Mouse (Mus musculus) hindbrain, embryonic 12.5 days (tissue): Measurements from ENCODE around the gene Asdurf. TPM values are rescaled to one million over a fixed set of nuclear protein-coding genes. Genes with fewer than 3 reads are reported as not detected.
A peak's percentile ranks its signal among the peaks of the same experiment; 100 is the strongest.
"Not testable (repeated sequence)": the region's sequence is repeated elsewhere in the genome, so short reads cannot be mapped to it uniquely, and the experiment has no call there.

ENCODE experiments used
- ATAC-seq: fragments of 200-750 bp; cut with Nextera tagmentation; 2 replicates; pipeline ENCODE4 v1.8.0; 2017; ENCODE audit warnings: moderate TSS enrichment; ENCODE audit not compliant: low FRiP score
- H3K27ac ChIP-seq: fragments of 300-500 bp; sonication (generic); 2 replicates; pipeline ENCODE4 v1.5.1; 2016; ENCODE audit warnings: mild to moderate bottlenecking
- H3K27me3 ChIP-seq: fragments of 300-500 bp; sonication (generic); 2 replicates; pipeline ENCODE4 v1.6.1; 2016; ENCODE audit warnings: mild to moderate bottlenecking
- H3K36me3 ChIP-seq: fragments of 300-500 bp; sonication (generic); 2 replicates; pipeline ENCODE4 v1.6.1; 2016; ENCODE audit warnings: mild to moderate bottlenecking
- H3K4me1 ChIP-seq: fragments of 300-500 bp; sonication (generic); 2 replicates; pipeline ENCODE4 v1.6.1; 2016
- H3K4me2 ChIP-seq: fragments of 300-500 bp; sonication (generic); replicated peaks from 2 replicates; pipeline ENCODE4 v1.6.1; 2016; ENCODE audit warnings: mild to moderate bottlenecking
- H3K4me3 ChIP-seq: fragments of 300-500 bp; sonication (generic); 2 replicates; pipeline ENCODE4 v1.5.1; 2016; ENCODE audit warnings: mild to moderate bottlenecking
- H3K9ac ChIP-seq: fragments of 300-500 bp; sonication (generic); 2 replicates; pipeline ENCODE4 v1.6.1; 2016; ENCODE audit warnings: mild to moderate bottlenecking, moderate library complexity
- H3K9me3 ChIP-seq: fragments of 300-500 bp; sonication (generic); replicated peaks from 2 replicates; pipeline ENCODE4 v1.6.1; 2016; ENCODE audit warnings: mild to moderate bottlenecking
- WGBS: fragments of 180-500 bp; shearing (Covaris S2); methylation state at CpG from one replicate; pipeline ENCODE4 v1.1.7; 2016; 5-methylcytosine and 5-hydroxymethylcytosine counted together
- polyA plus RNA-seq: library from polyadenylated mRNA; unstranded; fragments of >200 nt; fragmentation: Nextera tagmentation; extraction: Ambion mirVana; gene quantifications from 2 replicates; pipeline ENCODE4 v1.2.1, GENCODE M21; 2016

Asdurf gene
- polyA plus RNA-seq, result 9.6 TPM in 1 of 2 replicates, not detected in the other

DNA sequence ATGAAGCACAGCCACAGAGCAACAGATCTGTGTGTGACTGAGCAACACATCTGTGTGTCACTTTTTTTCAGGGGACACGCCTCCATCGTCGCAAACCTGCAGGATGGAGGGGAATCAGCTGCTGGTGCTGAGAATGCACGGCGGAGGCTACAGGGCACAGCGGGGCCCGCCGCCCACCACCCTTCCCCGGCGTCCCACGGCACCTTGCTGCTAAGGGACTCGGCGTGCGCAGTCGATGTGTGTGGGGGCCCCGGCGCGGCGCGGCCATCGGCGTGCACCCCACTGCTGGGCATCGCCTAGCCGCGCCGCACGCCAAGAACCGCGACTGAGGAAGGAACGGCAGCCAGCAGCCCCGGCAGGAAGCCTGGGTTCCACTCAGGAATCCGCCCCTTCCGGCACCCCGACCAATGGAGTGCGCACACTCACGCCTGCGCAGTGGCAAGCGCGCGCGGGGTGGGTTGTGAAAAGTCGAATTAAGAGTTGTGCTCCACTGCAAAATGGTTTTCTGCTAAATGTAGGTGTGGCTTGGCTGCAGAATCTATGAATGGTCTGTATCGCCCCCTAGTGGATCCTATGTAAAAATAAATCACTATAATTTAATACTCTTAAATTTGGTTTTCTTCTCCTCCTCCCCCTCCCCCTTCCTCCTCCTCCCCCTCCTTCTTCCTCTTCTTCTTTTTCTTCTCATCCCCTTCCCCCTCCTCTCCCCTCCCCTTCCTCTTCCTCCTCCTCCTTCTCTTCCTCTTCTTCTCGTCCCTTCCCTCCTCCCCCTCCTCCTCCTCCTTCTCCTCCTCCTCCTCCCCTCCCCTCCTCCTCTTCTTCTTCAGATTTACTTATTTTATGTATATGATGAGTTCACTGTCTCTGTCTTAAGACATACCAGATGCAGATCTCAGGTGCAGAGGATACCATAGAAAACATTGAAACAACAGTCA is at the start of gene Asdurf, which contains the start of the genes Gm28551 and Asnsd1:
TSS of gene Asdurf (minus strand) at position 293 of the 935 bp plus-strand sequence.
TSS of gene Gm28551 (minus strand) at position 341 of the 935 bp plus-strand sequence.
TSS of gene Asnsd1 (minus strand) at position 426 of the 935 bp plus-strand sequence.
- WGBS, result under 1% methylated on average over 43 of the region's 44 CpGs
- H3K9me3 ChIP-seq, result no peaks in the 10 kb centered on the region
- peak within 1 kb of the TSS; percentile 91 for H3K27ac ChIP-seq
- peak; percentile 100 for ATAC-seq
- peak within 1 kb of the TSS; percentile 95 for H3K9ac ChIP-seq
- no peaks in the 10 kb centered on the region for H3K27me3 ChIP-seq
- peaks cover 6% of the 10 kb centered on the region for H3K4me1 ChIP-seq
- peak within 1 kb of the TSS; percentile 53 for H3K4me2 ChIP-seq
- H3K4me3 ChIP-seq, result peak within 1 kb of the TSS; percentile 80
- peaks cover 13% of the 10 kb centered on the region for H3K36me3 ChIP-seq

DNA sequence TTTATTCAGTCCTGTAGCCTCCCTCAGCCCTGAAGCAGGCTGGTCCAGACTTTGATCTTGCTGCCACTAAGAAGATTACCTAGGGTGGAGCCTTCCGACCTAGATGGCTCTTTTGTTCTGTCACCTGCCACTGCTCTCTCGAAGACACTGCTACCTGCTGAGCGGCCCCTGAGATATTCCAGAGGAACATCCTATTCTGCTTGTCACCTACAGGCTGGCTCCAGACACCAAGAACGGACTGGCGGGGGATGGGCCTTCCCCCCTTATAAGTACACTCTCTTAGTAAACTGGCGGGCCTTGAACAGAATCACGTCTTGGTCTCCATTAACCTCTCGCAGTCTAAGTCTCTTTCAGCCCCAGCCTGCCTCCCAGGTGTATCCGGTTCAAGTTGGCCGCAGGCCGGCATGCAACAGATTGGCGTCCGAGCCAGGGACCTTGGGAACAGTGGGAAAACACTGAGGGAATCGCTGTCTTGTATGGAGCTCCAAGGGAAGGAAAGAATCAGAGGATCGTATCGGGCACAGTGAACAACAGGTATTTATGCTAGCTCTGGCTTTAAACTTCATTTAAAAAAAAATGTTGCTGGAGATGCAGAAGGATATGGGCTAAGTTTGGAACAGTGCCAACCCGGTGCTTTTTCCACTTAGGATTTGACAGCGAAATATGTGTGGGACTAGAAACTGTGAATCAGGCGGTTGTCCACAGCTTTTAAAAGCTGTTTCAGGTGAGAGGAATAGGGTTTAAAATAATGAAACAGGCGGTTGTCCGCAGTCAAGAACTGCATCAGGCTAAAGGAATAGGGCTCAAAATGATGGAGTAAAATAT is 41.7 kb upstream of the Asdurf start:
- not testable (repeated sequence) for ATAC-seq, H3K4me3 ChIP-seq, H3K27me3 ChIP-seq, H3K4me1 ChIP-seq, H3K36me3 ChIP-seq, H3K9ac ChIP-seq, H3K27ac ChIP-seq, H3K9me3 ChIP-seq
- H3K4me2 ChIP-seq, result peak overlapping the region; percentile 22
- WGBS, result 36% methylated on average over 21 of the region's 21 CpGs

DNA sequence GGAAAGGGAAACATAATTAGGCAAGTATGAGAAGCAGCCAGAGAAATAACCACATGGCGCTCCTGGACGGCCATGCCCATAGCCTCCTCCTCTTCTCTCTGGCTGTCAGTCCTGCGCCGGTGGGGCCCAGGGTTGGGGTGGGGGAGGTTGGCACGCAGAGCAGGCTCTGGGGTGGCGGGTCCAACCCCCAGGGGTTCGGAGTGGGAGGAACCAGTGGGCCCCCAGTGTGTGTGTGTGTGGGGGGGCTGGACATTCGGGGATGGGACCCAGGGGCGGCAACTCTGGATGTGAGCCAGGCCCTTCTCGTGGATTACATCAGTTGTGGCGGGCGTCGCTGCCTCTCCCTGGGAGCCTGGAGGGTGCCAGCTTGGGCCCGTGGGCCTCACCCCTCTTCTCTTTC is 36.3 kb upstream of the Asdurf start:
- ATAC-seq, result no peak
- Histone ChIP-seq H3K4me1 (no peaks in the 10 kb centered on the region), H3K36me3 (no peaks in the 10 kb centered on the region), H3K9ac (no peak overlapping the region), H3K9me3 (no peaks in the 10 kb centered on the region), H3K27me3 (no peaks in the 10 kb centered on the region), H3K4me3 (no peak overlapping the region), H3K4me2 (no peak overlapping the region), H3K27ac (no peak overlapping the region)
- 92% methylated on average over 10 of the region's 14 CpGs for WGBS

DNA sequence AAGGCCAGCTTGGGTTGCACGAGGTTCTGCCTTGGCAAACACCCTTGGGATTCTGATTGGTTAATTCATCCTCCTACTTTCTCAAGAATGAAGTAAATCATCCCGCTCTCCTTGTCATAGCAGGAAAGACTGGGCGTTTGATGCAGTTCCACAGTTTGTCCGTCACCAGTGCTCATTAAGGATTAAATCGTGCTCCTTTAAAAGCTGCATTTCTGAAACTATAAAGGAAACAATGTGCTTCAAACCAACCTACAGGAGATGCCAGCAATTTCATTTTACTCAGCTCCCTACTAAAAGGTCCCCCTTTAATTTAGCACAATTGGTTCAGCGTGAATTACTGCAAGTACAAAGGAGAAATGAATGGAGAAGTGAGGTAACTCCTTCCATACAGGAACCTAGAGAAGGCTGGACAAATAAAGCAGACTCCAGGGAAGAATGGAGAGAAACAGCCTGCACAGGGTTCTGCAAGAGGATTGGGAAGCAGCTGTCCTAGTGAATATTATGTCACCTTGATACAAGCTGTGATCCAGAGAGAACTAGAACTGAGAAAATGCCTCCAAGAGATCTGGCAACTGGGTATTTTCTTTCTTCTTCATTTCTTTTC is 31.8 kb upstream of the Asdurf start:
- Histone ChIP-seq H3K4me1 (no peaks in the 10 kb centered on the region), H3K36me3 (no peaks in the 10 kb centered on the region), H3K4me2 (no peak overlapping the region), H3K9me3 (no peaks in the 10 kb centered on the region), H3K27ac (no peak overlapping the region), H3K9ac (no peak overlapping the region), H3K27me3 (no peaks in the 10 kb centered on the region), H3K4me3 (no peak overlapping the region)
- 74% methylated on average over 6 of the region's 6 CpGs for WGBS
- no peak for ATAC-seq

DNA sequence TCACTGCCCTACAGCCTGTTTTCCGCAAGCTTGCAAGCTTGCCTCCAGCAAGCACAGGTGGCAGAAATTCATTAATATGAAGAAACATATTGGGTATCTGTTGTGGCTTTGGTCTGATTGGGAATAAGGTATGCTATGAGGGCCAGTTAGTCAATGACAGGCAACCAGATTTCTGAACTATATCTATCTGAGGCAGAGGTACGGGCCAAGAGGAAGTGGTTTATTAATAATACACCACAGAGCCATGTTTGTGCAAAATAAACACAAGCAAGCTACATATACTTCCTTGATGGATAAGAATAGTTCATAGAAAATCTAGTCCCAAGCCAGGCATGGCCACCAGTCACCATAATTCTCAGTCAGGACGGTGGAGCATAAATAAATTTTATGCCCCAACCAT is 25.3 kb upstream of the Asdurf start:
- Histone ChIP-seq H3K9ac (no peak overlapping the region), H3K4me2 (no peak overlapping the region), H3K4me1 (no peaks in the 10 kb centered on the region), H3K27ac (no peak overlapping the region), H3K9me3 (no peaks in the 10 kb centered on the region), H3K4me3 (no peak overlapping the region), H3K27me3 (no peaks in the 10 kb centered on the region), H3K36me3 (no peaks in the 10 kb centered on the region)
- no peak for ATAC-seq
- 70% methylated on average over 3 of the region's 3 CpGs for WGBS

DNA sequence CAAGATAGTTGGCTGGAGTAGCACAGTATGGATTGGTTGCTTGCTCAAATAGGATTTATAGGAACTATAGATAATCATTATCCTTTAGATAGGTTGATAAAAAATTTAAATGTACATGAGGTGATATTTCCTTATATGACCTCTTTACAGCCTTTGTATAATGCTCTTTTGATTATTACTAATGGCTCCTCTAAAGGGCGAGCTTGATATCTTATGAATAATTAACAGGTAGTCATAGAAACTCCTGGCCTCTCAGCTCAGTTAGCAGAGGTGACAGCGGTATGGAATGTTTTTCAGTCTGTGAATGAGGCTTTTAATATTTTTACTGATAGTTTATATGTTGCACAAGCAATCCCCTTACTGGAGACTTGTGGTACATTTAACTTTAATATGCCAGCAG is 23.5 kb upstream of the Asdurf start:
- H3K4me2 ChIP-seq, H3K4me3 ChIP-seq, H3K27me3 ChIP-seq, H3K4me1 ChIP-seq, H3K27ac ChIP-seq, H3K9ac ChIP-seq, H3K36me3 ChIP-seq, ATAC-seq, H3K9me3 ChIP-seq: not testable (repeated sequence)
- WGBS, result 90% methylated on average over 2 of the region's 2 CpGs

DNA sequence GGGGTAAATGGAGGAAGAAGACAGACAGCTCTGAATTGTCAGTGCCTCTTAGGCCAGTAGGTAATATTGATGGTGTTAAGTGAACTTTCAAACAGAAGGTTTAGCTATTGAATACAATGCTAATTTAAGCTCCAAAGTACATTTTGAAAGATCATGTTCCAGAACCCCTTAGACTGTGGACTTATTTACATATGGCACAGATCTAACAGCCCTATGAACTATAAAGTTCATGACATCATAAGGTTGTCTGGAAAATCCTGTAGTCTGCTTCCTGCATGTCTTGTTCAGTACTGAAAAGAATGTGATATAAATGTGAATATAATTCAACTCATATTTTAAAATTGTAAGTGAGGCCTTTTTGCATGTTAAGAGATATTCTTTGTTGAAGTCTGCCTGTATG is 6.6 kb upstream of the Asdurf start:
- Histone ChIP-seq H3K36me3 (no peaks in the 10 kb centered on the region), H3K4me3 (no peak overlapping the region)

DNA sequence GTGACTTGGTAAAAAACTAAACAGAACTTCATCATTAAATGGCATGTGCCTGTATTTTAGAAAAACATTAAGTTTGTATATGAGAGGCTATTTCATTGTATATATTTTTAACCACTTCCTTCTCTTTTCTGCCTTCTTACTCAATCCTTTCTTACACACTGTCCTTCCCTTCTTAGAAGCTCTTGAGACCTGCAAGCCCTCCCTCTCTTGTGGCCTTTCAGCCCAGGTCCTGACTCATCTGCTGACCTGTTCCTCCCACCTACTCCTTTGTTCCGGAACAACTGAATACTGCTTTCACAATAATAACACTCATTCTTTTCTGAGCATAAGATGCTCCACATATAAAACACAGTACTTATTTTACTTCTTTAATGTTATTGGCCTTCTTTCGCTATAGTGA is 11.3 kb downstream of the Asdurf start:
- peaks cover 51% of the 10 kb centered on the region for H3K36me3 ChIP-seq
- ATAC-seq, result no peak
- WGBS, result 100% methylated on average over 2 of the region's 2 CpGs

More for the DNA sequence above, 6.6 kb upstream of the Asdurf start:
- H3K27ac ChIP-seq, result no peak overlapping the region
- ATAC-seq, result no peak
- H3K4me2 ChIP-seq, result no peak overlapping the region
- H3K27me3 ChIP-seq, result no peaks in the 10 kb centered on the region
- H3K9ac ChIP-seq, result no peak overlapping the region
- no peaks in the 10 kb centered on the region for H3K9me3 ChIP-seq
- no peaks in the 10 kb centered on the region for H3K4me1 ChIP-seq

DNA sequence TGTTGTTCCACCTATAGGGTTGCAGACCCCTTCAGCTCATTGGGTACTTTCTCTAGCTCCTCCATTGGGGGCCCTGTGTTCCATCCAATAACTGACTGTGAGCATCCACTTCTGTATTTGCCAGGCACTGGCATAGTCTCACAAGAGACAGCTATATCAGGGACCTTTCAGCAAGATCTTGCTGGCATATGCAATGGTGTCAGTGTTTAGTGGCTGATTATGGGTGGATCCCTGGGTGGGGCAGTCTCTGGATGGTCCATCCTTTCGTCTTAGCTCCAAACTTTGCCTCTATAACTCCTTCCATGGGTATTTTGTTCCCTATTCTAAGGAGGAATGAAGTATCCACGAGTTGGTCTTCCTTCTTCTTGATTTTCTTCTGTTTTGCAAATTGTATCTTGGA is 15.0 kb downstream of the Asdurf start:
- WGBS, result 72% methylated on average over 2 of the region's 2 CpGs

More for the DNA sequence above, 11.3 kb downstream of the Asdurf start:
- no peak overlapping the region for H3K4me3 ChIP-seq
- no peak overlapping the region for H3K27ac ChIP-seq
- peaks cover 17% of the 10 kb centered on the region; the same call in 1 of the 2 replicates for H3K9me3 ChIP-seq
- H3K4me1 ChIP-seq, result no peaks in the 10 kb centered on the region
- H3K4me2 ChIP-seq, result no peak overlapping the region
- H3K27me3 ChIP-seq, result no peaks in the 10 kb centered on the region
- H3K9ac ChIP-seq, result no peak overlapping the region

DNA sequence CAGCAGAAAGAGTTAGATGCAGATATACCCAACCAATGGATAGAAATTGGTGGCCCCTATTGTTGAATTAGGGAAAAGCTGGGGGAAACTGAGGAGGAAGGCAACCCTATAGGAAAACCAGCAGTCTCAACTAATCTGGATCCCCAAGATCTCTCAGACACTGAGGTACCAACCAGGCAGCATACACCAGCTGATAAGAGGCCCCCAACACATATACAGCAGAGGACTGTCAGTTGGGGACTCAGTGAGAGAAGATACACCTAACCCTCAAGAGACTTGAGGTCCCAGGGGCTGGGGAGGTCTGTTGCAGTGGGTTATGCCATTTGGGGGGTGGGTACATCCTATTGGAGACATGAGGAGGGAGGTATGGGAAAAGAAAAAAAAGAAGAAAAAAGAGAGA is 17.0 kb downstream of the Asdurf start:
- Histone ChIP-seq H3K4me2 (no peak overlapping the region), H3K36me3 (peaks cover 3% of the 10 kb centered on the region; the same call in 1 of the 2 replicates), H3K9ac (no peak overlapping the region), H3K27me3 (no peaks in the 10 kb centered on the region), H3K27ac (no peak overlapping the region), H3K4me1 (no peaks in the 10 kb centered on the region), H3K4me3 (no peak overlapping the region), H3K9me3 (peaks cover 7% of the 10 kb centered on the region; the same call in 1 of the 2 replicates)
- ATAC-seq, result no peak

More for the DNA sequence above, 15.0 kb downstream of the Asdurf start:
- not testable (repeated sequence) for H3K27ac ChIP-seq, H3K9ac ChIP-seq, H3K4me3 ChIP-seq, H3K4me1 ChIP-seq, H3K4me2 ChIP-seq, ATAC-seq, H3K27me3 ChIP-seq
- peaks cover 20% of the 10 kb centered on the region; the same call in 1 of the 2 replicates for H3K9me3 ChIP-seq
- H3K36me3 ChIP-seq, result peaks cover 22% of the 10 kb centered on the region

DNA sequence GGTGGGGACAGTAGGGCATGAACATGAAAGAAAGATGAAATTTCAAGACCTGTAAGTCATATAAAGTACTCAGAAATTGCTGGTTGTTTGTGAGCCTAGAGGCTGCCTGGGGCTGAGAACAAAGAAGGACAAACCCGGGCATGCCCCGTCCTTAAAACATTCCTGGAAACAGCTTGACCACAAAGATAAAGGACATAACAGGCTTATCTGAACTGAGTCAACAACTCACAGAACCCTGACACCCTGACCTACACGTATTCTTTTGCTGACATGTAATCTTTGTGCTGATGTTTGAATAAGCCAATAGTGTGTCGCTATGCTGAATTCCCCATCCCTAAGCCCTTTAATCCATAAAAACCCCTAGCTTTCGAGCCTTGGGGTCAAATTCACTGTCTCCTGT is 18.9 kb downstream of the Asdurf start:
- H3K4me2 ChIP-seq, H3K4me1 ChIP-seq, H3K4me3 ChIP-seq, H3K36me3 ChIP-seq, ATAC-seq, H3K9ac ChIP-seq, H3K9me3 ChIP-seq, H3K27ac ChIP-seq, H3K27me3 ChIP-seq: not testable (repeated sequence)
- 85% methylated on average over 5 of the region's 5 CpGs for WGBS
